Mouse (Mus musculus): ENCODE results near the gene Hoga1. TPM values are rescaled to one million over a fixed set of nuclear protein-coding genes. Genes with fewer than 3 reads are reported as not detected.

Gene Hoga1
- polyA plus RNA-seq, 1 experiment from 2014 or later: 1.2 TPM

- no peak for ATAC-seq (replicated peaks; ENCODE audit: insufficient number of reproducible peaks, low FRiP score, low TSS enrichment, low read depth)
- no peaks in the 10 kb centered on the region for H3K9me3 ChIP-seq (replicated peaks; ENCODE audit: control insufficient read depth, low read length)
- WGBS: 73% methylated on average over 4 of the region's 4 CpGs
Observed at GRCm38 (mm10) chr19:42016251-42016650, 29.2 kb upstream of the Hoga1 start.

DNA sequence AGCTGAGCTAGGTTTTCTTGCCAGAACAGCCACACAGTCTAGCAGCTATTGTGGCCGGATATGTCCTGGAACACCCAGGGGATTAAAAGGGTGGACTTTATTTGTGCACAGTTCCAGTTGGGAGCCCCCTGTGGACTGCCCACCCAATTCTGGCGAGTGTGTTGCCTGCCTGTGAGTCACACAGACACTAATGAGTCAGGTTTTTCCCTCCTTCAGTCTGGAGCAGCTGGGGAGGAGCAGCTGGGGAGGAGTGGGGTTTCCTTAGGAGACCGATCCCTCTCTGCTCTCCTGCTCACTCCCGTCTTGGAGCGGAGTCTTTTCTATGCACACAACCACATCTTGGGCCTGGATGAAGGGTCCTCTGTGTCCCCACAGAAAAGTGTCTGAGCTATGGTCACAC lies 28.6 kb upstream of the Hoga1 start:
- WGBS: 71% methylated on average over 5 of the region's 5 CpGs
- Histone ChIP-seq H3K27me3 (ENCODE audit: control insufficient read depth, insufficient read depth, low read length) (no peaks in the 10 kb centered on the region), H3K4me2 (ENCODE audit: low read depth, low read length) (no peak overlapping the region), H3K9ac (replicated peaks; ENCODE audit: low read length) (no peak overlapping the region), H3K27ac (replicated peaks; ENCODE audit: low read depth, low read length) (no peak overlapping the region), H3K4me1 (ENCODE audit: control insufficient read depth, insufficient read depth, low read length) (peaks cover 4% of the 10 kb centered on the region; the same call in 1 of the 2 replicates), H3K36me3 (replicated peaks; ENCODE audit: control insufficient read depth, insufficient read depth, low read depth, low read length) (no peaks in the 10 kb centered on the region), H3K4me3 (ENCODE audit: low read depth, low read length) (no peak overlapping the region), H3K9me3 (replicated peaks; ENCODE audit: control insufficient read depth, low read length) (no peaks in the 10 kb centered on the region)
- no peak for DNase-seq (ENCODE audit: low spot score)
- no peak for ATAC-seq (replicated peaks; ENCODE audit: insufficient number of reproducible peaks, low FRiP score, low TSS enrichment, low read depth)

More at GRCm38 (mm10) chr19:42016251-42016650, 29.2 kb upstream of the Hoga1 start:
- DNase-seq (ENCODE audit: low spot score): no peak
- Histone ChIP-seq H3K27me3 (ENCODE audit: control insufficient read depth, insufficient read depth, low read length) (no peaks in the 10 kb centered on the region), H3K9ac (replicated peaks; ENCODE audit: low read length) (no peak overlapping the region), H3K4me1 (ENCODE audit: control insufficient read depth, insufficient read depth, low read length) (0 out of 2 replicates have a peak, but pooled peaks cover 4% of the 10 kb centered on the region), H3K36me3 (replicated peaks; ENCODE audit: control insufficient read depth, insufficient read depth, low read depth, low read length) (no peaks in the 10 kb centered on the region), H3K4me2 (ENCODE audit: low read depth, low read length) (no peak overlapping the region), H3K27ac (replicated peaks; ENCODE audit: low read depth, low read length) (no peak overlapping the region), H3K4me3 (ENCODE audit: low read depth, low read length) (no peak overlapping the region)

DNA sequence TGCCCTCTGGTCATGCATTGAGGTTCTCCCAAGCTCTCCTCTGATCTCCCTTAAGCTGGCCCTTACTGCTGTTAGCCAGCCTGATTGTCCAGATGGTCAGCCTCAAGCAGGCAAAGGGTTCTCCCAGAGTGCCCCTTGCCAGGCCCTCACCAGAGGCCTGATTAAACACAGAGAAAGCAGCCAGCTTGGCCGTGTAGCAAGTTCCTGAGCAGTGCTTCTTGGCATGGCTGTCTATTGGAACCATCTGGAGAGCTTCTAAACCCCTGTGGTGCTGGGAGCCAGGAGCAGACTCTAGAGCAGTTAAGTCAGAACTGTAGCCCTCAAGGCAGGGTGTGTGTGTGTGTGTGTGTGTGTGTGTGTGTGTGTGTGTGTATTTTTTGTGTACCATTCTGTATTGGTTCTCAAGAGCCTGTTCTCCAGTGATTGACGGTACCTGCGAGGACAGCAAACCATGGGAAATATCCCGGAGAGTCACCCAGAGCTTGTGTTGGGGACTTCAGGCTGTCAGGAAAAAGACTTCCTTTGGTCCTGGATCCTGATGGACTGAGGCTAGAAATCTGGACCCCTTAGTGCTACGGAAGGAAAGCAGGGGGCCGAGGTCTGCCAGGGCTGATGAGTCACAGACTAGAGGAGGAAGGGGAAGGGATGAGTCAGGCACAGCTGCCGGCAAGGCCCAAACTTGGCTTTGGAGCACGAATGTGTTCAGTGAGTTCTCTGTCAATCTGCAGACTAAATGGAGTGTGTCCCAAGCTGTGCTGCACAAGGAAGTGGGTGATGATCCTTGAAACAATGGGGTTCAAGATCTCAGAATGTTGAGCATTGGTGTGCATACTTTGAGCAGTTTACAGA lies 27.8 kb upstream of the Hoga1 start:
- Histone ChIP-seq H3K27me3 (ENCODE audit: control insufficient read depth, insufficient read depth, low read length) (no peaks in the 10 kb centered on the region), H3K27ac (replicated peaks; ENCODE audit: low read depth, low read length) (no peak overlapping the region), H3K4me3 (ENCODE audit: low read depth, low read length) (no peak overlapping the region), H3K9me3 (replicated peaks; ENCODE audit: control insufficient read depth, low read length) (no peaks in the 10 kb centered on the region), H3K36me3 (replicated peaks; ENCODE audit: control insufficient read depth, insufficient read depth, low read depth, low read length) (no peaks in the 10 kb centered on the region), H3K9ac (replicated peaks; ENCODE audit: low read length) (no peak overlapping the region), H3K4me2 (ENCODE audit: low read depth, low read length) (no peak overlapping the region), H3K4me1 (ENCODE audit: control insufficient read depth, insufficient read depth, low read length) (peaks cover 4% of the 10 kb centered on the region; the same call in 1 of the 2 replicates)
- ATAC-seq (replicated peaks; ENCODE audit: insufficient number of reproducible peaks, low FRiP score, low TSS enrichment, low read depth): no peak
- WGBS: 70% methylated on average over 8 of the region's 8 CpGs
- peak; percentile 53 for DNase-seq (ENCODE audit: low spot score)

- Histone ChIP-seq H3K4me2 (ENCODE audit: low read depth, low read length) (no peak overlapping the region), H3K4me1 (ENCODE audit: control insufficient read depth, insufficient read depth, low read length) (peaks cover 4% of the 10 kb centered on the region; the same call in 1 of the 2 replicates), H3K9me3 (replicated peaks; ENCODE audit: control insufficient read depth, low read length) (no peaks in the 10 kb centered on the region), H3K27me3 (ENCODE audit: control insufficient read depth, insufficient read depth, low read length) (no peaks in the 10 kb centered on the region), H3K9ac (replicated peaks; ENCODE audit: low read length) (no peak overlapping the region), H3K27ac (replicated peaks; ENCODE audit: low read depth, low read length) (peak overlapping the region; percentile 25; the same call in 1 of the 2 replicates), H3K4me3 (ENCODE audit: low read depth, low read length) (no peak overlapping the region), H3K36me3 (replicated peaks; ENCODE audit: control insufficient read depth, insufficient read depth, low read depth, low read length) (no peaks in the 10 kb centered on the region)
- DNase-seq (ENCODE audit: low spot score) (peak; percentile 56), ATAC-seq (replicated peaks; ENCODE audit: insufficient number of reproducible peaks, low FRiP score, low TSS enrichment, low read depth) (no peak)
- 26% methylated on average over 4 of the region's 4 CpGs for WGBS
Observed at GRCm38 (mm10) chr19:42019011-42019522, 26.3 kb upstream of the Hoga1 start.

- ATAC-seq (replicated peaks; ENCODE audit: insufficient number of reproducible peaks, low FRiP score, low TSS enrichment, low read depth) (no peak), DNase-seq (ENCODE audit: low spot score) (no peak)
- Histone ChIP-seq H3K4me2 (ENCODE audit: low read depth, low read length) (no peak overlapping the region), H3K4me1 (ENCODE audit: control insufficient read depth, insufficient read depth, low read length) (peaks cover 4% of the 10 kb centered on the region; the same call in 1 of the 2 replicates), H3K9me3 (replicated peaks; ENCODE audit: control insufficient read depth, low read length) (no peaks in the 10 kb centered on the region), H3K36me3 (replicated peaks; ENCODE audit: control insufficient read depth, insufficient read depth, low read depth, low read length) (no peaks in the 10 kb centered on the region), H3K27me3 (ENCODE audit: control insufficient read depth, insufficient read depth, low read length) (no peaks in the 10 kb centered on the region), H3K27ac (replicated peaks; ENCODE audit: low read depth, low read length) (no peak overlapping the region), H3K4me3 (ENCODE audit: low read depth, low read length) (no peak overlapping the region), H3K9ac (replicated peaks; ENCODE audit: low read length) (no peak overlapping the region)
- 73% methylated on average over 10 of the region's 10 CpGs for WGBS
Observed at GRCm38 (mm10) chr19:42021681-42022541, 23.5 kb upstream of the Hoga1 start.

- Histone ChIP-seq H3K27ac (replicated peaks; ENCODE audit: low read depth, low read length) (no peak overlapping the region), H3K27me3 (ENCODE audit: control insufficient read depth, insufficient read depth, low read length) (no peaks in the 10 kb centered on the region), H3K36me3 (replicated peaks; ENCODE audit: control insufficient read depth, insufficient read depth, low read depth, low read length) (no peaks in the 10 kb centered on the region), H3K4me3 (ENCODE audit: low read depth, low read length) (no peak overlapping the region), H3K4me1 (ENCODE audit: control insufficient read depth, insufficient read depth, low read length) (peaks cover 4% of the 10 kb centered on the region; the same call in 1 of the 2 replicates), H3K9ac (replicated peaks; ENCODE audit: low read length) (no peak overlapping the region), H3K4me2 (ENCODE audit: low read depth, low read length) (no peak overlapping the region), H3K9me3 (replicated peaks; ENCODE audit: control insufficient read depth, low read length) (no peaks in the 10 kb centered on the region)
- DNase-seq (ENCODE audit: low spot score) (no peak), ATAC-seq (replicated peaks; ENCODE audit: insufficient number of reproducible peaks, low FRiP score, low TSS enrichment, low read depth) (no peak)
- WGBS: 79% methylated on average over 2 of the region's 2 CpGs
Observed at GRCm38 (mm10) chr19:42022542-42022848, 22.9 kb upstream of the Hoga1 start.

DNA sequence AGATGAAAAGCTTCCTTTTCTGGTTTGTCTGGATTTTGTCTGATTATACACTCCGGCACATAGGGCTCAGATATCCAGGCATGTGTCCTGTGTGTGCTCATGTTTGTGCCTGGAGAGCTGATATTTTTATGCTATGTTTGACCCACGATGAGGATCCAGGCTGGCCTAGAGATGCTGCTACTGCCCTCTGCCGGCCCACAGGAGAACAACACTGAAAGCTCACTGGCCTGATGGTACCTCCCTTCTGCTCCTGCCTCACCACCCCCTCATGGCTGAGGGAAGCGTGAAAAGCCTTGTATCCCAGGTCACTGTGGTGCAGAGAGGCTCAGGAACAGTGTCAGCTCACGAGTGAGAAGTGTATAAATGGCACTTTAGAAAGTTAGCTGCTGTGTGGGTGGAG lies 19.3 kb upstream of the Hoga1 start:
- Histone ChIP-seq H3K4me1 (ENCODE audit: control insufficient read depth, insufficient read depth, low read length) (no peaks in the 10 kb centered on the region; the same call in 1 of the 2 replicates), H3K9me3 (replicated peaks; ENCODE audit: control insufficient read depth, low read length) (no peaks in the 10 kb centered on the region), H3K4me3 (ENCODE audit: low read depth, low read length) (no peak overlapping the region), H3K36me3 (replicated peaks; ENCODE audit: control insufficient read depth, insufficient read depth, low read depth, low read length) (no peaks in the 10 kb centered on the region), H3K27ac (replicated peaks; ENCODE audit: low read depth, low read length) (no peak overlapping the region), H3K27me3 (ENCODE audit: control insufficient read depth, insufficient read depth, low read length) (no peaks in the 10 kb centered on the region), H3K4me2 (ENCODE audit: low read depth, low read length) (no peak overlapping the region), H3K9ac (replicated peaks; ENCODE audit: low read length) (no peak overlapping the region)
- ATAC-seq (replicated peaks; ENCODE audit: insufficient number of reproducible peaks, low FRiP score, low TSS enrichment, low read depth): no peak; the same call in 1 of the 2 replicates
- DNase-seq (ENCODE audit: low spot score): peak; percentile 86
- WGBS: 10% methylated on average over 5 of the region's 5 CpGs
